Mouse (Mus musculus) kidney, embryonic 15.5 days (tissue): ENCODE results near the gene Rp9. TPM values are rescaled to one million over a fixed set of nuclear protein-coding genes. Genes with fewer than 3 reads are reported as not detected.
A peak's percentile ranks its signal among the peaks of the same experiment; 100 is the strongest.
"Not testable (repeated sequence)": the region's sequence is repeated elsewhere in the genome, so short reads cannot be mapped to it uniquely, and the experiment has no call there.

Source experiments
- ATAC-seq: fragments of 200-750 bp; cut with Nextera tagmentation; replicated peaks from 2 replicates; pipeline ENCODE4 v1.8.0; 2017; ENCODE audit warnings: moderate TSS enrichment; ENCODE audit not compliant: low FRiP score
- H3K27ac ChIP-seq: fragments of 300-500 bp; sonication (generic); 2 replicates; pipeline ENCODE4 v1.5.1; 2015; ENCODE audit warnings: mild to moderate bottlenecking, inconsistent platforms
- H3K27me3 ChIP-seq: fragments of 300-500 bp; sonication (generic); 2 replicates; pipeline ENCODE4 v1.6.1; 2015; ENCODE audit warnings: inconsistent platforms
- H3K36me3 ChIP-seq: fragments of 300-500 bp; sonication (generic); 2 replicates; pipeline ENCODE4 v1.6.1; 2015; ENCODE audit warnings: inconsistent platforms
- H3K4me1 ChIP-seq: fragments of 300-500 bp; sonication (generic); 2 replicates; pipeline ENCODE4 v1.6.1; 2015; ENCODE audit warnings: inconsistent platforms
- H3K4me2 ChIP-seq: fragments of 300-500 bp; sonication (generic); 2 replicates; pipeline ENCODE4 v1.6.1; 2015; ENCODE audit warnings: moderate library complexity, mild to moderate bottlenecking, inconsistent platforms
- H3K4me3 ChIP-seq: fragments of 300-500 bp; sonication (generic); replicated peaks from 2 replicates; pipeline ENCODE4 v1.5.1; 2015; ENCODE audit warnings: mild to moderate bottlenecking, inconsistent platforms
- H3K9ac ChIP-seq: fragments of 300-500 bp; sonication (generic); 2 replicates; pipeline ENCODE4 v1.6.1; 2015; ENCODE audit warnings: mild to moderate bottlenecking, inconsistent platforms
- H3K9me3 ChIP-seq: fragments of 300-500 bp; sonication (generic); replicated peaks from 2 replicates; pipeline ENCODE4 v1.6.1; 2016; ENCODE audit warnings: inconsistent platforms
- WGBS: fragments of 180-500 bp; shearing (Covaris S2); methylation state at CpG from one replicate; pipeline ENCODE4 v1.1.7; 2015; ENCODE audit warnings: mixed read lengths; 5-methylcytosine and 5-hydroxymethylcytosine counted together
- polyA plus RNA-seq: library from polyadenylated mRNA; unstranded; fragments of >200 nt; fragmentation: Nextera tagmentation; extraction: Ambion mirVana; gene quantifications from 2 replicates; pipeline ENCODE4 v1.2.1, GENCODE M21; 2015

Gene Rp9
- polyA plus RNA-seq, 1 experiment from 2014 or later: 64.9 TPM

- H3K4me1 ChIP-seq: peaks cover 3% of the 10 kb centered on the region; the same call in 1 of the 2 replicates
- peak; percentile 98 for ATAC-seq
- H3K9me3 ChIP-seq: no peaks in the 10 kb centered on the region
- peak within 1 kb of the TSS; percentile 89 for H3K4me2 ChIP-seq
- 0 out of 2 replicates have a peak within 1 kb of the TSS, but pooled peaks have one; percentile 33 for H3K27ac ChIP-seq
- under 1% methylated on average over 43 of the region's 43 CpGs for WGBS
- no peaks in the 10 kb centered on the region for H3K27me3 ChIP-seq
- no peaks in the 10 kb centered on the region for H3K36me3 ChIP-seq
- H3K4me3 ChIP-seq: peak within 1 kb of the TSS; percentile 65
- peak within 1 kb of the TSS; percentile 63 for H3K9ac ChIP-seq
Measured at GRCm38 (mm10) chr9:22411002-22411857, 58.3 kb downstream of the Rp9 start, which contains the start of gene 9530077C05Rik. TSS of gene 9530077C05Rik (plus strand) at chr9:22411513.

- no peak overlapping the region for H3K9ac ChIP-seq
- 68% methylated on average over 7 of the region's 7 CpGs for WGBS
- H3K36me3 ChIP-seq: no peaks in the 10 kb centered on the region
- no peak overlapping the region for H3K27ac ChIP-seq
- ATAC-seq: no peak
- peaks cover 3% of the 10 kb centered on the region; the same call in 1 of the 2 replicates for H3K4me1 ChIP-seq
- no peaks in the 10 kb centered on the region for H3K27me3 ChIP-seq
- H3K4me3 ChIP-seq: no peak overlapping the region
- H3K4me2 ChIP-seq: no peak overlapping the region
- no peaks in the 10 kb centered on the region for H3K9me3 ChIP-seq
Measured at GRCm38 (mm10) chr9:22409501-22409900, 60.0 kb downstream of the Rp9 start.

- H3K27ac ChIP-seq, H3K4me2 ChIP-seq, H3K9ac ChIP-seq, H3K4me1 ChIP-seq, ATAC-seq, H3K4me3 ChIP-seq, H3K9me3 ChIP-seq, H3K36me3 ChIP-seq, H3K27me3 ChIP-seq: not testable (repeated sequence)
- WGBS: 25% methylated on average over 4 of the region's 4 CpGs
Measured at GRCm38 (mm10) chr9:22408344-22408743, 61.2 kb downstream of the Rp9 start.

- H3K9me3 ChIP-seq, H3K4me2 ChIP-seq, H3K4me3 ChIP-seq, ATAC-seq, H3K4me1 ChIP-seq, H3K27me3 ChIP-seq, H3K9ac ChIP-seq, H3K36me3 ChIP-seq, H3K27ac ChIP-seq: not testable (repeated sequence)
- WGBS: 88% methylated on average over 4 of the region's 4 CpGs
Measured at GRCm38 (mm10) chr9:22407633-22408032, 61.9 kb downstream of the Rp9 start.

GRCm38 (mm10) chr9:22405414-22405813 is 64.1 kb downstream of the Rp9 start:
- H3K4me3 ChIP-seq: no peak overlapping the region
- no peaks in the 10 kb centered on the region for H3K9me3 ChIP-seq
- no peaks in the 10 kb centered on the region for H3K27me3 ChIP-seq
- H3K9ac ChIP-seq: no peak overlapping the region
- H3K4me1 ChIP-seq: no peaks in the 10 kb centered on the region
- H3K36me3 ChIP-seq: no peaks in the 10 kb centered on the region
- H3K27ac ChIP-seq: 0 out of 2 replicates have a peak overlapping the region, but pooled peaks have one; percentile 32
- WGBS: 69% methylated on average over 3 of the region's 3 CpGs
- ATAC-seq: no peak
- H3K4me2 ChIP-seq: no peak overlapping the region

GRCm38 (mm10) chr9:22403501-22403900 is 66.0 kb downstream of the Rp9 start:
- H3K4me2 ChIP-seq, H3K9me3 ChIP-seq, H3K4me3 ChIP-seq, H3K4me1 ChIP-seq, H3K27me3 ChIP-seq, H3K27ac ChIP-seq, ATAC-seq, H3K9ac ChIP-seq, H3K36me3 ChIP-seq: not testable (repeated sequence)
- 79% methylated on average over 2 of the region's 2 CpGs for WGBS

- H3K36me3 ChIP-seq: no peaks in the 10 kb centered on the region
- H3K4me3 ChIP-seq: no peak overlapping the region
- ATAC-seq: no peak
- no peaks in the 10 kb centered on the region for H3K27me3 ChIP-seq
- no peak overlapping the region for H3K4me2 ChIP-seq
- no peak overlapping the region for H3K27ac ChIP-seq
- no peaks in the 10 kb centered on the region for H3K9me3 ChIP-seq
- WGBS: 78% methylated on average over 3 of the region's 3 CpGs
- H3K9ac ChIP-seq: no peak overlapping the region
- H3K4me1 ChIP-seq: no peaks in the 10 kb centered on the region
Measured at GRCm38 (mm10) chr9:22402976-22403375, 66.6 kb downstream of the Rp9 start.

GRCm38 (mm10) chr9:22402001-22402400 is 67.5 kb downstream of the Rp9 start:
- Histone ChIP-seq H3K9me3 (no peaks in the 10 kb centered on the region), H3K4me3 (no peak overlapping the region), H3K36me3 (no peaks in the 10 kb centered on the region), H3K4me2 (no peak overlapping the region), H3K27ac (no peak overlapping the region), H3K4me1 (no peaks in the 10 kb centered on the region), H3K9ac (no peak overlapping the region), H3K27me3 (no peaks in the 10 kb centered on the region)
- no peak for ATAC-seq
- 83% methylated on average over 6 of the region's 6 CpGs for WGBS

- H3K4me1 ChIP-seq: no peaks in the 10 kb centered on the region
- WGBS: 73% methylated on average over 4 of the region's 4 CpGs
- no peak for ATAC-seq
- H3K4me2 ChIP-seq: no peak overlapping the region
- no peak overlapping the region for H3K27ac ChIP-seq
- no peaks in the 10 kb centered on the region for H3K9me3 ChIP-seq
- H3K36me3 ChIP-seq: no peaks in the 10 kb centered on the region
- H3K4me3 ChIP-seq: no peak overlapping the region
- no peak overlapping the region for H3K9ac ChIP-seq
- no peaks in the 10 kb centered on the region for H3K27me3 ChIP-seq
Measured at GRCm38 (mm10) chr9:22399021-22399420, 70.5 kb downstream of the Rp9 start.

GRCm38 (mm10) chr9:22394725-22395124 is 74.8 kb downstream of the Rp9 start:
- no peaks in the 10 kb centered on the region for H3K4me1 ChIP-seq

GRCm38 (mm10) chr9:22390390-22390789 is 79.2 kb downstream of the Rp9 start:
- H3K4me2 ChIP-seq: no peak overlapping the region
- no peaks in the 10 kb centered on the region for H3K9me3 ChIP-seq
- H3K4me1 ChIP-seq: peaks cover 22% of the 10 kb centered on the region
- no peak overlapping the region for H3K27ac ChIP-seq
- no peak for ATAC-seq
- H3K4me3 ChIP-seq: no peak overlapping the region
- no peaks in the 10 kb centered on the region for H3K27me3 ChIP-seq
- WGBS: 81% methylated on average over 5 of the region's 5 CpGs
- H3K9ac ChIP-seq: no peak overlapping the region
- no peaks in the 10 kb centered on the region for H3K36me3 ChIP-seq

More at GRCm38 (mm10) chr9:22394725-22395124, 74.8 kb downstream of the Rp9 start:
- ATAC-seq: no peak
- H3K4me2 ChIP-seq: no peak overlapping the region
- no peaks in the 10 kb centered on the region for H3K9me3 ChIP-seq
- no peak overlapping the region for H3K4me3 ChIP-seq
- no peak overlapping the region for H3K9ac ChIP-seq
- WGBS: 81% methylated on average over 2 of the region's 2 CpGs
- H3K27me3 ChIP-seq: no peaks in the 10 kb centered on the region
- no peaks in the 10 kb centered on the region for H3K36me3 ChIP-seq
- no peak overlapping the region for H3K27ac ChIP-seq

- Histone ChIP-seq H3K4me1 (peaks cover 22% of the 10 kb centered on the region), H3K27ac (peak overlapping the region; percentile 95), H3K4me2 (peak overlapping the region; percentile 82), H3K9ac (no peak overlapping the region), H3K36me3 (no peaks in the 10 kb centered on the region), H3K9me3 (no peaks in the 10 kb centered on the region), H3K4me3 (peak overlapping the region; percentile 87), H3K27me3 (no peaks in the 10 kb centered on the region)
- no peak for ATAC-seq
- 63% methylated on average over 6 of the region's 6 CpGs for WGBS
Measured at GRCm38 (mm10) chr9:22389736-22390245, 79.8 kb downstream of the Rp9 start.
